Mouse (Mus musculus): Measurements from ENCODE around the gene Fat3. TPM values are rescaled to one million over a fixed set of nuclear protein-coding genes. Genes with fewer than 3 reads are reported as not detected.

Gene Fat3
- polyA plus RNA-seq, 1 experiment from 2014 or later: 11.3 TPM

GRCm38 (mm10) chr9:16496331-16496730 lies 4.8 kb downstream of the Fat3 start:
- Histone ChIP-seq H3K4me2 (no peak overlapping the region), H3K9me3 (no peaks in the 10 kb centered on the region), H3K9ac (no peak overlapping the region), H3K4me3 (no peak overlapping the region), H3K27ac (replicated peaks) (no peak overlapping the region), H3K36me3 (no peaks in the 10 kb centered on the region), H3K27me3 (no peaks in the 10 kb centered on the region), H3K4me1 (replicated peaks) (peaks cover 13% of the 10 kb centered on the region)
- 88% methylated on average over 3 of the region's 3 CpGs for whole genome bisulfite sequencing
- no peak for ATAC-seq (ENCODE audit: low read depth)

GRCm38 (mm10) chr9:16489661-16490060 lies 11.4 kb downstream of the Fat3 start:
- no peaks in the 10 kb centered on the region for H3K9me3 ChIP-seq
- H3K4me2 ChIP-seq: no peak overlapping the region
- no peaks in the 10 kb centered on the region for H3K27me3 ChIP-seq
- peaks cover 52% of the 10 kb centered on the region for H3K4me1 ChIP-seq (replicated peaks)
- H3K4me3 ChIP-seq: no peak overlapping the region
- no peaks in the 10 kb centered on the region for H3K36me3 ChIP-seq
- 37% methylated on average over 3 of the region's 3 CpGs for WGBS
- ATAC-seq (ENCODE audit: low read depth): 0 out of 2 replicates have a peak, but pooled peaks have one; percentile 55
- H3K9ac ChIP-seq: no peak overlapping the region
- peak overlapping the region; percentile 9 for H3K27ac ChIP-seq (replicated peaks)

GRCm38 (mm10) chr9:16487565-16487964 lies 13.5 kb downstream of the Fat3 start:
- H3K9me3 ChIP-seq: no peaks in the 10 kb centered on the region
- no peaks in the 10 kb centered on the region for H3K36me3 ChIP-seq
- H3K4me1 ChIP-seq (replicated peaks): peaks cover 53% of the 10 kb centered on the region
- no peaks in the 10 kb centered on the region for H3K27me3 ChIP-seq
- ATAC-seq (ENCODE audit: low read depth): no peak
- no peak overlapping the region for H3K27ac ChIP-seq (replicated peaks)
- H3K9ac ChIP-seq: no peak overlapping the region
- no peak overlapping the region for H3K4me3 ChIP-seq
- no peak overlapping the region for H3K4me2 ChIP-seq

DNA sequence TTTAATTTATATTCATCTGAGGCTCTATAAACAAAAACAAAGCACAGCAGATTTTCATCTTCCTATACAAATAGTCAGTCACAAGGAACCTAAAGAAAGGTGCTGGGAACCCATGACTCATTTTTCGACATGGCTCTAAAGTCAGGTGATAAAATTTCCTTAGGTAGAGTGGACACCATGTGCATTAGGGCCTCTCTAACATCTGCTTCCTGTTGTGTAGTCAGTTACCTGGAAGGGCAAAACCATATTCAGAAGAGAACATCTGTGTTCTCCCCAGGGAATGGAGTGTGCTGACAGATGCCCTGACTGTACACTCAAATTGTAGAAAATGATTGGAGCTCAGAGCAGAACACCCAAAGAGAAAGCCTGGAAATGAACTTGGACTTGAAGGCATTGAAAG lies 14.9 kb downstream of the Fat3 start:
- WGBS: 87% methylated on average over 1 of the region's 1 CpGs
- H3K4me3 ChIP-seq: no peak overlapping the region
- no peaks in the 10 kb centered on the region for H3K9me3 ChIP-seq
- no peak overlapping the region for H3K4me2 ChIP-seq
- H3K9ac ChIP-seq: no peak overlapping the region
- H3K36me3 ChIP-seq: no peaks in the 10 kb centered on the region
- H3K27ac ChIP-seq (replicated peaks): 0 out of 2 replicates have a peak overlapping the region, but pooled peaks have one; percentile 23
- no peak for ATAC-seq (ENCODE audit: low read depth)
- no peaks in the 10 kb centered on the region for H3K27me3 ChIP-seq
- H3K4me1 ChIP-seq (replicated peaks): peaks cover 53% of the 10 kb centered on the region

DNA sequence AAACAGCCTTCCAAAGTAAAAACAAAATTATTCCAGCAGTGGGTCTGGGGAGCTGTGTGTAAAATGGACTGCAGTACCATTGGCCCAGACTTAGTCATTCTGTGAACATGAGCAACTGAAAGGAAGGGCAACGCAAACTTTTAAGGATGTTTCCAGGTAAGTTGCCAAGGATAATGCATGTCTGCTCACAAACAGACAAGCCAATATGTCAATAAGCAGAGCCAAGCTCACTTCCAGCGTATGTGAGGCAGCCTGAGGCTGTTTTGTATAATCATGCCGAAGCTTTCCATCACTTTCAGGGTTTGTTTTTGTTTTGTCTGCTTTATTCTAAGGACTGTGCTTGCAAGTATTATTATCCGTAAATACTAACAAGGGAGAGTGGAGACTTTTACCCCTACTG lies 15.9 kb downstream of the Fat3 start:
- 13% methylated on average over 4 of the region's 4 CpGs for WGBS

GRCm38 (mm10) chr9:16484765-16485164 lies 16.3 kb downstream of the Fat3 start:
- no peaks in the 10 kb centered on the region for H3K36me3 ChIP-seq
- ATAC-seq (ENCODE audit: low read depth): peak; percentile 91
- H3K27ac ChIP-seq (replicated peaks): peak overlapping the region; percentile 72; the same call in 1 of the 2 replicates
- peak overlapping the region; percentile 22; the same call in 1 of the 2 replicates for H3K4me2 ChIP-seq
- 19% methylated on average over 2 of the region's 2 CpGs for WGBS
- peaks cover 43% of the 10 kb centered on the region for H3K4me1 ChIP-seq (replicated peaks)
- no peaks in the 10 kb centered on the region for H3K27me3 ChIP-seq
- H3K9me3 ChIP-seq: no peaks in the 10 kb centered on the region
- H3K4me3 ChIP-seq: no peak overlapping the region
- H3K9ac ChIP-seq: no peak overlapping the region

More for the DNA sequence above, 15.9 kb downstream of the Fat3 start:
- Histone ChIP-seq H3K4me1 (replicated peaks) (peaks cover 47% of the 10 kb centered on the region), H3K36me3 (no peaks in the 10 kb centered on the region), H3K27me3 (no peaks in the 10 kb centered on the region), H3K4me2 (peak overlapping the region; percentile 22), H3K27ac (replicated peaks) (peak overlapping the region; percentile 72), H3K4me3 (no peak overlapping the region), H3K9ac (no peak overlapping the region), H3K9me3 (no peaks in the 10 kb centered on the region)
- peak; percentile 38 for ATAC-seq (ENCODE audit: low read depth)

- Histone ChIP-seq H3K27me3 (no peaks in the 10 kb centered on the region), H3K4me1 (replicated peaks) (no peaks in the 10 kb centered on the region; the same call in 1 of the 2 replicates), H3K4me3 (no peak overlapping the region), H3K9me3 (no peaks in the 10 kb centered on the region), H3K9ac (no peak overlapping the region), H3K36me3 (no peaks in the 10 kb centered on the region), H3K4me2 (no peak overlapping the region), H3K27ac (replicated peaks) (no peak overlapping the region)
- no peak for ATAC-seq (ENCODE audit: low read depth)
- WGBS: 89% methylated on average over 3 of the region's 3 CpGs
Observed at GRCm38 (mm10) chr9:16461491-16461890, 39.6 kb downstream of the Fat3 start.

- Histone ChIP-seq H3K4me3 (no peak overlapping the region), H3K4me1 (replicated peaks) (no peaks in the 10 kb centered on the region; the same call in 1 of the 2 replicates), H3K36me3 (no peaks in the 10 kb centered on the region), H3K27me3 (no peaks in the 10 kb centered on the region), H3K9me3 (no peaks in the 10 kb centered on the region), H3K27ac (replicated peaks) (no peak overlapping the region), H3K9ac (no peak overlapping the region), H3K4me2 (no peak overlapping the region)
- WGBS: 76% methylated on average over 2 of the region's 2 CpGs
- no peak for ATAC-seq (ENCODE audit: low read depth)
Observed at GRCm38 (mm10) chr9:16460591-16460990, 40.5 kb downstream of the Fat3 start.

GRCm38 (mm10) chr9:16441930-16442329 lies 59.2 kb downstream of the Fat3 start:
- Histone ChIP-seq H3K4me3 (no peak overlapping the region), H3K27ac (replicated peaks) (peak overlapping the region; percentile 65), H3K27me3 (no peaks in the 10 kb centered on the region), H3K9me3 (no peaks in the 10 kb centered on the region), H3K9ac (no peak overlapping the region), H3K4me1 (replicated peaks) (peaks cover 61% of the 10 kb centered on the region), H3K4me2 (no peak overlapping the region), H3K36me3 (no peaks in the 10 kb centered on the region)
- no peak for ATAC-seq (ENCODE audit: low read depth)
- 54% methylated on average over 4 of the region's 4 CpGs for WGBS

DNA sequence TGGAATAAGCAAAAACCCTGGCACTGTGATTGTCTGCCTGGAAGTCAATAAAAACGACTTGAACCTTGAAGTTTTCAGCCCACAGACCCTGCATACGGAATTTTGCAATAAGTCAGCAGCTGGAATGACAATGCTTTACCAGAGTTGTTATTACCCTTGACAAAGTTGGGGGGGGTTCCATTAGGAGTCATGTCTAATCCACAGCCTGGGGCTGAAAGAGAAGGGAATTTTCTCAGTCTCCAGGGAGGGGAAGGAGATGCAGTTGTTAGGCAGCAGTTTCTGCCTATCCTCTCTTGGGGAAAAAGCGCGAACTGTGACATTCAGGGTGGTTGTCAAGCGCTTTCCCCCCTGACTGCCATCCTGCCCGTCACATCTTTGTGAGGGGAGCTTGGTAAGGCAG lies 60.4 kb downstream of the Fat3 start:
- WGBS: 29% methylated on average over 6 of the region's 6 CpGs
- Histone ChIP-seq H3K4me1 (replicated peaks) (peaks cover 72% of the 10 kb centered on the region), H3K27me3 (no peaks in the 10 kb centered on the region), H3K27ac (replicated peaks) (peak overlapping the region; percentile 73), H3K9ac (0 out of 2 replicates have a peak overlapping the region, but pooled peaks have one; percentile 18), H3K36me3 (no peaks in the 10 kb centered on the region), H3K9me3 (no peaks in the 10 kb centered on the region), H3K4me2 (peak overlapping the region; percentile 27), H3K4me3 (no peak overlapping the region)
- ATAC-seq (ENCODE audit: low read depth): no peak

GRCm38 (mm10) chr9:16439941-16440340 lies 61.1 kb downstream of the Fat3 start:
- Histone ChIP-seq H3K4me3 (no peak overlapping the region), H3K9ac (no peak overlapping the region), H3K27me3 (no peaks in the 10 kb centered on the region), H3K27ac (replicated peaks) (peak overlapping the region; percentile 73), H3K9me3 (no peaks in the 10 kb centered on the region), H3K4me2 (peak overlapping the region; percentile 27; the same call in 1 of the 2 replicates), H3K36me3 (no peaks in the 10 kb centered on the region), H3K4me1 (replicated peaks) (peaks cover 76% of the 10 kb centered on the region)
- WGBS: 10% methylated on average over 3 of the region's 3 CpGs
- peak; percentile 40; the same call in 1 of the 2 replicates for ATAC-seq (ENCODE audit: low read depth)

- no peak overlapping the region for H3K9ac ChIP-seq
- H3K4me2 ChIP-seq: peak overlapping the region; percentile 6; the same call in 1 of the 2 replicates
- no peaks in the 10 kb centered on the region for H3K9me3 ChIP-seq
- peaks cover 79% of the 10 kb centered on the region for H3K4me1 ChIP-seq (replicated peaks)
- 3% methylated on average over 5 of the region's 5 CpGs for WGBS
- no peak overlapping the region for H3K4me3 ChIP-seq
- peak; percentile 44; the same call in 1 of the 2 replicates for ATAC-seq (ENCODE audit: low read depth)
- H3K27ac ChIP-seq (replicated peaks): peak overlapping the region; percentile 65
- no peaks in the 10 kb centered on the region for H3K36me3 ChIP-seq
- no peaks in the 10 kb centered on the region for H3K27me3 ChIP-seq
Observed at GRCm38 (mm10) chr9:16437805-16438204, 63.3 kb downstream of the Fat3 start.

DNA sequence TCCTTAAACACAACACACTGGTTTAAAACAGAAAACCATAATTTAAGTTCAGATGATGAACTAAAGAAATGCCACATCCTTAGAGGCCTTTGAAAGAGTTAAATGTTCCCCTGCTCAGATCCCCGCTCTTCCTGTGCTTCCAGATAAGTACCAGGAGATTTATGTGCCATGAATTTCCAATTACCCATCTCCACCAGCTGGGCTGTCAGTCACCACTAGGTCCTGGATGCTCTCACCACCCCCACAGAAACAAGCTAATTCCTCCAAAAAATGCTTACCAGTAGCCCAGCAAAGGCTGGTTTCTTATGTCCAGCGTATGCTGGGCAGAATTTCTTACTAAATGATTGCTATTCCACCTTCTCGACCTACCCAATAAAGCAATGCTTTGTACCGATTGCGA lies 72.5 kb downstream of the Fat3 start:
- no peak overlapping the region for H3K9ac ChIP-seq
- no peaks in the 10 kb centered on the region for H3K36me3 ChIP-seq
- peaks cover 18% of the 10 kb centered on the region for H3K4me1 ChIP-seq (replicated peaks)
- no peak overlapping the region for H3K4me3 ChIP-seq
- H3K27ac ChIP-seq (replicated peaks): peak overlapping the region; percentile 61; the same call in 1 of the 2 replicates
- WGBS: 41% methylated on average over 5 of the region's 5 CpGs
- peak; percentile 81; the same call in 1 of the 2 replicates for ATAC-seq (ENCODE audit: low read depth)
- H3K9me3 ChIP-seq: no peaks in the 10 kb centered on the region
- H3K4me2 ChIP-seq: no peak overlapping the region
- H3K27me3 ChIP-seq: no peaks in the 10 kb centered on the region
